Mouse (Mus musculus) liver, adult 2 months (tissue): ENCODE measurements at regions not wholly inside any gene's neighbourhood (a gene's known extent, or its start where the extent isn't known, plus 50 kb on each side); places are given as distances from the start of the nearest gene placed in this dataset.

Source experiments
- DNase-seq: peaks from one replicate; pipeline ENCODE4 v3.0.0-alpha.2; 2011; ENCODE audit warnings: low read depth, low spot score; ENCODE audit errors: extremely low read depth
- H3K27ac ChIP-seq: fragments of 200-500 bp; replicated peaks from 2 replicates; pipeline ENCODE4 v1.5.1; 2012; ENCODE audit warnings: low read depth, mild to moderate bottlenecking, control low read depth, inconsistent platforms, low read length; ENCODE audit not compliant: insufficient read depth
- H3K27me3 ChIP-seq: fragments of 200-500 bp; 2 replicates; pipeline ENCODE4 v1.6.1; 2012; ENCODE audit warnings: mild to moderate bottlenecking, moderate library complexity, low read length, inconsistent platforms; ENCODE audit not compliant: control insufficient read depth, insufficient read depth
- H3K36me3 ChIP-seq: fragments of 200-500 bp; 2 replicates; pipeline ENCODE4 v1.6.1; 2012; ENCODE audit warnings: low read length, inconsistent platforms; ENCODE audit not compliant: control insufficient read depth, insufficient read depth
- H3K4me1 ChIP-seq: fragments of 200-500 bp; 2 replicates; pipeline ENCODE4 v1.6.1; 2011; ENCODE audit warnings: low read length; ENCODE audit not compliant: control insufficient read depth, insufficient read depth
- H3K4me3 ChIP-seq: fragments of 200-500 bp; 2 replicates; pipeline ENCODE4 v1.5.1; 2011; ENCODE audit warnings: low read depth, mild to moderate bottlenecking, control low read depth, low read length, moderate library complexity; ENCODE audit not compliant: insufficient read depth
- H3K79me2 ChIP-seq: fragments of 200-500 bp; 2 replicates; pipeline ENCODE4 v1.6.1; 2012; ENCODE audit warnings: inconsistent platforms, mild to moderate bottlenecking, low read length, moderate library complexity; ENCODE audit not compliant: control insufficient read depth, insufficient read depth
- H3K9ac ChIP-seq: fragments of 200-500 bp; 2 replicates; pipeline ENCODE4 v1.6.1; 2012; ENCODE audit warnings: low read depth, mild to moderate bottlenecking, control low read depth, inconsistent platforms, low read length
- CTCF ChIP-seq: fragments of 200-500 bp; IDR thresholded peaks from 2 replicates; pipeline ENCODE4 v1.5.1; 2011; ENCODE audit warnings: low read depth, low read length, control low read depth
- POLR2A ChIP-seq: fragments of 200-500 bp; IDR thresholded peaks from 2 replicates; pipeline ENCODE4 v1.6.1; 2011; ENCODE audit warnings: low read length, control low read depth; ENCODE audit not compliant: insufficient read depth; ENCODE audit errors: extremely low read depth
- WGBS: fragments of 180-500 bp; shearing (Covaris S2); methylation state at CpG from one replicate; pipeline ENCODE4 v1.1.7; 2018; 5-methylcytosine and 5-hydroxymethylcytosine counted together

- Histone ChIP-seq H3K9ac (no peak overlapping the region), H3K27me3 (no peaks in the 10 kb centered on the region), H3K4me1 (no peaks in the 10 kb centered on the region), H3K27ac (no peak overlapping the region), H3K4me3 (no peak overlapping the region), H3K79me2 (no peaks in the 10 kb centered on the region), H3K36me3 (no peaks in the 10 kb centered on the region)
- DNase-seq: no peak
- 86% methylated on average over 9 of the region's 9 CpGs for WGBS
- TF ChIP-seq CTCF (no peak), POLR2A (no peak)
These were observed 64.2 kb downstream of the Peg10 start for GRCm38 (mm10) chr6:4811181-4811775.

DNA sequence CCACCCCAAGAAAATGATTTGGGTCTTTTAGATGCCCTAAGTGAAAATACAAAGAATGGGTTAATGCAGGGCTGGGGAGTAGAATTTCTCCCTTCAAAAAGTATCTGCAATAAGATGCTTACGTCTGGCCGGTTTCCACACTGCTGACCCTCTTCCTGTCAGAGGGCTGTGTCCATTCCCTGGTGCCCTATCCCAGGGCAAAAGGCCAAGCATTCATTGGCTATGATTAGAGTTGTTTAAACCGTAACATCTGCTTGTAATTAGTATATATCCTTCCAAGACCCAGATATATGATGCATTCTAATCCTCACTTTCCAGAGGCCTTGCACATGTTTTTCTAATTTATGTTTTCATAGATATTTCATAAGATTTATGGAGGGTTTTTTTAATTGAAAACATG lies 66.1 kb downstream of the Peg10 start:
- H3K4me1 ChIP-seq: no peaks in the 10 kb centered on the region
- no peaks in the 10 kb centered on the region for H3K27me3 ChIP-seq
- H3K79me2 ChIP-seq: no peaks in the 10 kb centered on the region
- WGBS: 70% methylated on average over 3 of the region's 3 CpGs
- no peak overlapping the region for H3K27ac ChIP-seq
- no peaks in the 10 kb centered on the region for H3K36me3 ChIP-seq
- H3K9ac ChIP-seq: no peak overlapping the region
- H3K4me3 ChIP-seq: no peak overlapping the region
- no peak for DNase-seq
- no peak for TF ChIP-seq CTCF

DNA sequence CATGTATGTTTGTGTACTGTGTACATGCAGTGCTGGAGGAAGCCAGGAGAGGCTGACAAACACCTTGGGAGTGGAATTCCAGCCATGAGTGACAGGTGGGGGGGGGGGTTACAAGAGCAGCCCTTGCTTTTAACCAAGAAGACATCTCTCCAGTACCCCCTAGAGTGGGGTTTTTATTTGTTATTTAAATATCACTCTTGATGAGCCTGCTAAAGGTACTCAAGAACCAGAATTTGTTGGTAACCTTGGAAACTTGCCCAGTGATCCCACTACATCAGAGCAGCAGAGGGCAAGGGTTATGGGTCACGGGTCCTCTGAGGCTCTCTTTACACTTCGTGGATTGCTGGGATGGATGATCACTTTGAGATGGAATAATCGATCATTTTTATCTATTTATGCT lies 69.8 kb downstream of the Peg10 start:
- no peak overlapping the region for H3K27ac ChIP-seq
- H3K36me3 ChIP-seq: no peaks in the 10 kb centered on the region
- no peaks in the 10 kb centered on the region for H3K79me2 ChIP-seq
- DNase-seq: peak; percentile 13
- H3K4me3 ChIP-seq: no peak overlapping the region
- TF ChIP-seq POLR2A (no peak), CTCF (no peak)
- H3K27me3 ChIP-seq: no peaks in the 10 kb centered on the region
- 48% methylated on average over 3 of the region's 3 CpGs for WGBS
- H3K9ac ChIP-seq: no peak overlapping the region
- no peaks in the 10 kb centered on the region for H3K4me1 ChIP-seq

- Histone ChIP-seq H3K4me3 (no peak overlapping the region), H3K36me3 (no peaks in the 10 kb centered on the region), H3K27ac (no peak overlapping the region), H3K27me3 (no peaks in the 10 kb centered on the region; the same call in 1 of the 2 replicates), H3K79me2 (no peaks in the 10 kb centered on the region), H3K9ac (no peak overlapping the region), H3K4me1 (no peaks in the 10 kb centered on the region)
- TF ChIP-seq POLR2A (no peak), CTCF (no peak)
- no peak for DNase-seq
- WGBS: 64% methylated on average over 1 of the region's 1 CpGs
These were observed 61.5 kb upstream of the Ppp1r9a start for GRCm38 (mm10) chr6:4841241-4841640.

DNA sequence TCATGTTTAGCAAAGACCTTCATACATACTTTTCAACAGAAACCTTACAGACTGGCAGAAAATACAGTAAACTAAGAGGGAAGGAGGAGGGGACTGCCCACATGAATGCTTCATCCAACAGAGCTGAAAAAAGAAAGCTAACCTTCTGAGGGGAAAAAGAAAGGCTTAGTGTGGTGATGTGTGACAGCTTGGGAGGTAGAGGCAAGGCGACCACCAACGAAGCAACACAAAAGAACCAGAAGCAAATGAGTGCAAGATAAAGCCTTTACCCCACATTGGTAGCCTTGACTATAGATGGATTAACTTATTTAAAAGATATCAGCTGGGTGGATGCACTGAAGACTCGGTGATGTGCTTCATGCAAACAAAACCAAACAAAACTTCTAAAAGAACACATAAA lies 53.0 kb upstream of the Ppp1r9a start:
- TF ChIP-seq POLR2A (no peak), CTCF (no peak)
- H3K36me3 ChIP-seq: no peaks in the 10 kb centered on the region
- no peaks in the 10 kb centered on the region for H3K27me3 ChIP-seq
- H3K4me1 ChIP-seq: 0 out of 2 replicates have a peak, but pooled peaks cover 3% of the 10 kb centered on the region
- H3K27ac ChIP-seq: no peak overlapping the region
- H3K9ac ChIP-seq: no peak overlapping the region
- H3K4me3 ChIP-seq: no peak overlapping the region
- no peaks in the 10 kb centered on the region for H3K79me2 ChIP-seq
- no peak for DNase-seq
- 61% methylated on average over 3 of the region's 3 CpGs for WGBS

DNA sequence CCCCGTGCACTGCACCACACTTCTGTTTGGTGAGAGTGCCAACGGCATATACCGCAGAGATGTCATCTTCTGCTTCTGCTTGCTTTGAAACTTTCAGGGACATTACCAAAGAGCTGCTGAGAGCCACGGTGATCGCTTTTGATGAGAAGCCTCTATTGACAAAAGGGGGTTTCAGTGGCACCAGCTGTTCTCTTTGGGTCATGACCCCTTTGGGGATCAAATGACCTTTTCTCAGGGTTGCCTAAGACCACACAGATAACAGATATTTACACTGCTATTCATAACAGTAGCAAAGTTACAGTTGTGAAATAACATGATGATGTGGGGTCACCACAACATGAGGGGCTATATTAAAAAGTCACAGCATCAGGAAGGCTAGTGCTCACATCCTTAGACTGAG lies 51.7 kb upstream of the Ppp1r9a start:
- Histone ChIP-seq H3K79me2 (no peaks in the 10 kb centered on the region), H3K36me3 (no peaks in the 10 kb centered on the region), H3K27ac (no peak overlapping the region), H3K4me3 (no peak overlapping the region), H3K4me1 (0 out of 2 replicates have a peak, but pooled peaks cover 3% of the 10 kb centered on the region), H3K9ac (no peak overlapping the region), H3K27me3 (no peaks in the 10 kb centered on the region)
- peak; percentile 36 for DNase-seq
- no peak for TF ChIP-seq POLR2A
- TF ChIP-seq CTCF: no peak
- WGBS: 22% methylated on average over 5 of the region's 5 CpGs
